Mouse (Mus musculus): ENCODE measurements around the gene Prpf19. TPM values are rescaled to one million over a fixed set of nuclear protein-coding genes. Genes with fewer than 3 reads are reported as not detected.

Prpf19 gene
- total and polyA plus RNA-seq, 3 experiments, result 81.9 to 192 (median 88.8) TPM

DNA sequence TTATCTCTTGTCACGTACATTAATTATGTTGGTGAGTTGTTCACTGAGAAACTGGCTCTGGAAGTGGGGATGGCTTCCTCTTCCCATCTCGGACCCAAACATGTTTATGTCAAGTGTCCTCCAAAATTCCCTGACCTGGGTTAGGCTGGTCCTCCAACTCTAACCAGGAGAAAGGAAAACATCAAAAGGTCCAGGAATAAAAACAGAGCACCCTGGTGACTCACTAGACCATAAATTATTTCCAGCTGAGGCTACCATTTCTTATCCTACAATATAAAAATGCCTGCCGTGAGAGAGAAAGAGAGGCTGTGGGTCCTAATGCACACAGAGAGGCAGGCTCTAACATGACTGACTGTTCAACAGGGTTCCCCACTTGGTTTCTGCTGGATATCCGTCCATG, 29.2 kb downstream of the Prpf19 start:
- TF ChIP-seq GATA1 (IDR thresholded peaks at IDR 0.05; ENCODE audit: borderline replicate concordance, low read length), result no peak
- TF ChIP-seq GATA2 (IDR thresholded peaks at IDR 0.05; ENCODE audit: borderline replicate concordance, low read depth, low read length), result no peak
- no peak for TF ChIP-seq CTCF (IDR thresholded peaks at IDR 0.05; ENCODE audit: low read depth, low read length)
- TF ChIP-seq POLR2AphosphoS5 (IDR thresholded peaks at IDR 0.05; ENCODE audit: insufficient replicate concordance, low read depth, low read length), result no peak
- no peak for TF ChIP-seq TAL1 (conservative IDR thresholded peaks at IDR 0.05; ENCODE audit: low read depth, low read length)
- Histone ChIP-seq H3K4me1 (ENCODE audit: insufficient read depth, low read depth, low read length) (no peaks in the 10 kb centered on the region; the same call in 1 of the 2 replicates), H3K36me3 (replicated peaks) (no peaks in the 10 kb centered on the region), H3K27me3 (ENCODE audit: insufficient read depth, low read length) (peaks cover 23% of the 10 kb centered on the region), H3K4me3 (ENCODE audit: low read depth, low read length) (no peak overlapping the region), H3K9me3 (replicated peaks) (no peaks in the 10 kb centered on the region)
- DNase-seq (ENCODE audit: low spot score) (no peak), ATAC-seq (ENCODE audit: extremely low read depth, insufficient number of reproducible peaks, low FRiP score, poor library complexity, severe bottlenecking) (no peak)

DNA sequence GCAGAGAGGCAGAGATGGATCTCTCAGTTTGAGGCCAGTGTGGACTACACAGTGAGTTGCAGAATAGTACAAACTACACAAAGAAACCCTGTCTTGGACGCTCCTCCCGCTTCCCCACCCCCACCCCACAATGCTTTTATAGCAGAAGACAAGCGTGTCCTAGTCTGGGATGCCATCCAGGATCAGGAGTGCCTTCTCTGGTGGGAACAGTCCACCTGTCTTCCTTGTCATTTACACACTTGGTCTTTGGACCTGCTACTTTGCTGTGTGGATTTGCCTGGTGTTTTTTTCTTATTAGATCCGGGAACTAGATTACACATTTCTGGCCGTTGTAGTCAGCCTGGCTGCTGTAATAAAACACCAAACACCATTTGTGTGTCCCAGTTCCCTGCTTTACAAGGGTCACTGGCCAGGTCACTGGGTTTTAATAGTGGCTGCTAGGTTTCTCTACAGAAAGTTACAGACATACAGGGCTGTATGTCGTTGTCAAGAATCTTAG, 31.1 kb downstream of the Prpf19 start:
- no peak overlapping the region for H3K4me3 ChIP-seq (ENCODE audit: low read depth, low read length)
- TF ChIP-seq POLR2AphosphoS5 (IDR thresholded peaks at IDR 0.05; ENCODE audit: insufficient replicate concordance, low read depth, low read length) (no peak), GATA1 (IDR thresholded peaks at IDR 0.05; ENCODE audit: borderline replicate concordance, low read length) (no peak), GATA2 (IDR thresholded peaks at IDR 0.05; ENCODE audit: borderline replicate concordance, low read depth, low read length) (no peak), CTCF (IDR thresholded peaks at IDR 0.05; ENCODE audit: low read depth, low read length) (no peak), TAL1 (conservative IDR thresholded peaks at IDR 0.05; ENCODE audit: low read depth, low read length) (no peak)
- no peak for ATAC-seq (ENCODE audit: extremely low read depth, insufficient number of reproducible peaks, low FRiP score, poor library complexity, severe bottlenecking)

DNA sequence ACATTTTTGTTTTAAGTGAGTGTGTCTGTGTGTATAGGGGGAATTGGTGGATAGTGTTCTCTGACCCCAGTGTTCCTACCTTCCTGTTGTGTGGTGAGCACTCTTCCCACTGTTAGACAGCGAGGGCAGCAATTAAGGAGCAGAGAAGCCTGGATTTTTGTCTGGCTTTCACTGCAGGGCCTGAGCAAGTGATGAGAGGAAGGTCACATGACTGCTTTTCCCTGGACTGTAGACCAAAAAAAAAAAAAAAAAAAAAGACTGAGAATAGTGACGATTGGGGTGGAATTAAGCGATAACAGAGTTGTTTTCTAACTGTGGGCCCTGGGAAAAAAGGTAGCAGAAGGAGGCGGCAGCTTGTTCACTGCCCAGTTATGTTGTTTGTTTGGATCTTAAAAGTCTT, 31.6 kb downstream of the Prpf19 start:
- TF ChIP-seq POLR2AphosphoS5 (IDR thresholded peaks at IDR 0.05; ENCODE audit: insufficient replicate concordance, low read depth, low read length) (no peak), GATA2 (IDR thresholded peaks at IDR 0.05; ENCODE audit: borderline replicate concordance, low read depth, low read length) (no peak), TAL1 (conservative IDR thresholded peaks at IDR 0.05; ENCODE audit: low read depth, low read length) (no peak), CTCF (IDR thresholded peaks at IDR 0.05; ENCODE audit: low read depth, low read length) (no peak), GATA1 (IDR thresholded peaks at IDR 0.05; ENCODE audit: borderline replicate concordance, low read length) (no peak)
- no peaks in the 10 kb centered on the region for H3K9me3 ChIP-seq (replicated peaks)
- H3K4me1 ChIP-seq (ENCODE audit: insufficient read depth, low read depth, low read length), result no peaks in the 10 kb centered on the region; the same call in 1 of the 2 replicates
- ATAC-seq (ENCODE audit: extremely low read depth, insufficient number of reproducible peaks, low FRiP score, poor library complexity, severe bottlenecking) (no peak), DNase-seq (ENCODE audit: low spot score) (no peak)
- no peaks in the 10 kb centered on the region for H3K36me3 ChIP-seq (replicated peaks)
- H3K4me3 ChIP-seq (ENCODE audit: low read depth, low read length), result no peak overlapping the region
- peaks cover 24% of the 10 kb centered on the region for H3K27me3 ChIP-seq (ENCODE audit: insufficient read depth, low read length)

More for the DNA sequence above, 31.1 kb downstream of the Prpf19 start:
- H3K27me3 ChIP-seq (ENCODE audit: insufficient read depth, low read length), result peaks cover 21% of the 10 kb centered on the region
- no peaks in the 10 kb centered on the region for H3K36me3 ChIP-seq (replicated peaks)
- DNase-seq (ENCODE audit: low spot score), result no peak
- no peaks in the 10 kb centered on the region; the same call in 1 of the 2 replicates for H3K4me1 ChIP-seq (ENCODE audit: insufficient read depth, low read depth, low read length)
- H3K9me3 ChIP-seq (replicated peaks), result no peaks in the 10 kb centered on the region

GRCm38 (mm10) chr19:10930641-10931040, 35.6 kb downstream of the Prpf19 start:
- H3K4me3 ChIP-seq (ENCODE audit: low read depth, low read length), result no peak overlapping the region
- ATAC-seq (ENCODE audit: extremely low read depth, insufficient number of reproducible peaks, low FRiP score, poor library complexity, severe bottlenecking) (no peak), DNase-seq (ENCODE audit: low spot score) (no peak)
- TF ChIP-seq GATA1 (IDR thresholded peaks at IDR 0.05; ENCODE audit: borderline replicate concordance, low read length), result no peak
- no peak for TF ChIP-seq TAL1 (conservative IDR thresholded peaks at IDR 0.05; ENCODE audit: low read depth, low read length)
- TF ChIP-seq GATA2 (IDR thresholded peaks at IDR 0.05; ENCODE audit: borderline replicate concordance, low read depth, low read length), result no peak
- H3K27me3 ChIP-seq (ENCODE audit: insufficient read depth, low read length), result peaks cover 30% of the 10 kb centered on the region
- H3K36me3 ChIP-seq (replicated peaks), result no peaks in the 10 kb centered on the region
- H3K4me1 ChIP-seq (ENCODE audit: insufficient read depth, low read depth, low read length), result no peaks in the 10 kb centered on the region; the same call in 1 of the 2 replicates
- H3K9me3 ChIP-seq (replicated peaks), result no peaks in the 10 kb centered on the region

DNA sequence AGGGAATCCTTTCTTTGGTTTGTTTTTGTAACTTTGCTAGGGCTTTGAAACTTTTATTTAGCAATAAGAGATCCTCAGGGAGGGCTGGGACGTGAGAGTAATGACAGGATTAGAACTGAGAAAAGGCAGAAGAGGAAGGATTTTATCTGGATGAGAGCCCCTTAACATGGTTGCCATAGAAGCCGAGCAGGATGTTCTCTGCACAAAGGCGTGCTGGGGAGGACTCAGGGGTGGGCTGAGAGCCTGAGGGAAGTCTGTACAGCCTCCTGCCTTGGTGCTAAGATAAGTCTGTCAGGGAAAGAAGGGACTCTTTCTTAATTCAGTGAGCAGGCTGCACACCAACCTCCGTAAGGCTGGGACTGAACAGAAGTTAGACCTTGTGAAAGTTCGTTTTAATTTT, 40.0 kb downstream of the Prpf19 start:
- Histone ChIP-seq H3K4me1 (ENCODE audit: insufficient read depth, low read depth, low read length) (peaks cover 9% of the 10 kb centered on the region), H3K36me3 (replicated peaks) (peaks cover 4% of the 10 kb centered on the region), H3K27me3 (ENCODE audit: insufficient read depth, low read length) (peaks cover 29% of the 10 kb centered on the region), H3K9me3 (replicated peaks) (peaks cover 4% of the 10 kb centered on the region), H3K4me3 (ENCODE audit: low read depth, low read length) (no peak overlapping the region)
- ATAC-seq (ENCODE audit: extremely low read depth, insufficient number of reproducible peaks, low FRiP score, poor library complexity, severe bottlenecking) (no peak), DNase-seq (ENCODE audit: low spot score) (no peak)
- TF ChIP-seq GATA1 (IDR thresholded peaks at IDR 0.05; ENCODE audit: borderline replicate concordance, low read length) (no peak), GATA2 (IDR thresholded peaks at IDR 0.05; ENCODE audit: borderline replicate concordance, low read depth, low read length) (no peak), CTCF (IDR thresholded peaks at IDR 0.05; ENCODE audit: low read depth, low read length) (no peak), TAL1 (conservative IDR thresholded peaks at IDR 0.05; ENCODE audit: low read depth, low read length) (no peak), POLR2AphosphoS5 (IDR thresholded peaks at IDR 0.05; ENCODE audit: insufficient replicate concordance, low read depth, low read length) (no peak)

GRCm38 (mm10) chr19:10936077-10936476, 41.0 kb downstream of the Prpf19 start:
- TF ChIP-seq POLR2AphosphoS5 (IDR thresholded peaks at IDR 0.05; ENCODE audit: insufficient replicate concordance, low read depth, low read length), result no peak
- no peak for TF ChIP-seq GATA2 (IDR thresholded peaks at IDR 0.05; ENCODE audit: borderline replicate concordance, low read depth, low read length)
- no peak for TF ChIP-seq TAL1 (conservative IDR thresholded peaks at IDR 0.05; ENCODE audit: low read depth, low read length)
- peak; percentile 26; the same call in 1 of the 2 replicates for TF ChIP-seq CTCF (IDR thresholded peaks at IDR 0.05; ENCODE audit: low read depth, low read length)
- Histone ChIP-seq H3K9me3 (replicated peaks) (peaks cover 11% of the 10 kb centered on the region), H3K36me3 (replicated peaks) (peaks cover 14% of the 10 kb centered on the region), H3K4me1 (ENCODE audit: insufficient read depth, low read depth, low read length) (peaks cover 10% of the 10 kb centered on the region), H3K4me3 (ENCODE audit: low read depth, low read length) (no peak overlapping the region), H3K27me3 (ENCODE audit: insufficient read depth, low read length) (peaks cover 24% of the 10 kb centered on the region)
- no peak for ATAC-seq (ENCODE audit: extremely low read depth, insufficient number of reproducible peaks, low FRiP score, poor library complexity, severe bottlenecking)
- no peak for DNase-seq (ENCODE audit: low spot score)

All from G1E (cell line).